Mouse (Mus musculus) intestine, postnatal 0 days (tissue): ENCODE measurements around the gene Lgals2. TPM values are rescaled to one million over a fixed set of nuclear protein-coding genes. Genes with fewer than 3 reads are reported as not detected.

Experiments used
- ATAC-seq: fragments of 200-750 bp; cut with Nextera tagmentation; 2 replicates; pipeline ENCODE4 v1.8.0; 2017; ENCODE audit warnings: mild to moderate bottlenecking, moderate TSS enrichment, moderate library complexity
- H3K27ac ChIP-seq: fragments of 300-500 bp; sonication (generic); 2 replicates; pipeline ENCODE4 v1.5.1; 2014; ENCODE audit warnings: mild to moderate bottlenecking, low read depth, low read length, moderate library complexity
- H3K27me3 ChIP-seq: fragments of 300-500 bp; sonication (generic); replicated peaks from 2 replicates; pipeline ENCODE4 v1.6.1; 2014; ENCODE audit warnings: low read length, mixed read lengths; ENCODE audit not compliant: control insufficient read depth, insufficient read depth
- H3K36me3 ChIP-seq: fragments of 300-500 bp; sonication (generic); 2 replicates; pipeline ENCODE4 v1.6.1; 2014; ENCODE audit warnings: mild to moderate bottlenecking, moderate library complexity; ENCODE audit not compliant: control insufficient read depth, insufficient read depth
- H3K4me1 ChIP-seq: fragments of 300-500 bp; sonication (generic); replicated peaks from 2 replicates; pipeline ENCODE4 v1.6.1; 2014; ENCODE audit warnings: antibody characterized with exemption, low read length, mixed read lengths; ENCODE audit not compliant: control insufficient read depth, insufficient read depth
- H3K4me2 ChIP-seq: fragments of 300-500 bp; sonication (generic); replicated peaks from 2 replicates; pipeline ENCODE4 v1.6.1; 2014; ENCODE audit warnings: low read depth, mild to moderate bottlenecking, moderate library complexity
- H3K4me3 ChIP-seq: fragments of 300-500 bp; sonication (generic); 2 replicates; pipeline ENCODE4 v1.5.1; 2014; ENCODE audit warnings: low read depth, low read length
- H3K9ac ChIP-seq: fragments of 300-500 bp; sonication (generic); 2 replicates; pipeline ENCODE4 v1.6.1; 2014; ENCODE audit warnings: mild to moderate bottlenecking, low read depth, low read length
- H3K9me3 ChIP-seq: fragments of 300-500 bp; sonication (generic); 2 replicates; pipeline ENCODE4 v1.6.1; 2016; ENCODE audit warnings: mixed run types; ENCODE audit not compliant: control insufficient read depth
- CTCF ChIP-seq: sonication (generic); IDR thresholded peaks from 2 replicates; pipeline ENCODE4 v1.5.1; 2016; ENCODE audit warnings: low read depth, mild to moderate bottlenecking, control low read depth, antibody characterized with exemption, moderate library complexity
- WGBS: fragments of 180-500 bp; shearing (Covaris S2); extraction: QIAGEN DNeasy Blood & Tissue Kit; methylation state at CpG from one replicate; pipeline ENCODE4 v1.1.7; 2014; 5-methylcytosine and 5-hydroxymethylcytosine counted together
- polyA plus RNA-seq: library from polyadenylated mRNA; unstranded; fragments of >200 nt; fragmentation: Nextera tagmentation; extraction: Ambion mirVana; gene quantifications from 2 replicates; pipeline ENCODE4 v1.2.1, GENCODE M21; 2015

Gene Lgals2
- polyA plus RNA-seq, 1 experiment from 2014 or later = 787 TPM

DNA sequence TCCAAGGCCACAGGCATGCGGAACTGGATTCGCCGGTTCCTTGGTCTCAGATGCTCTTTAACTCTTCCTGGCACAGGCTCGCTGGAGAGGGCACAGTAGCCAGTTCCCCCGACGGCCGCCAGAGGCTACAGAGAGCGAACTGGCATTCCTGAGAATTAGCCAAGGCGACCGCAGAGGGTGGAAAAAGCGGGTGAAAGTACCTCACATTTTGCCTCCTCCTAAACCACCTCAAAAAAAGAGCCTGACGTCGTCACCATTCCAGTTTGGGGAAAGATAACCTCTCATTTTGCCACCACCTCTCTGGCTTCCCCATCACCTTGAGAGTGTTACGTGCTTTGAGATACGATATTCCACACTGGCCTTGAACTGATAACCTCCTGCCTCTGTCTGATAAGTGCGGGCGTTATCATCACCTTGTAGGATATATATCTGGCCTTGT is 20.9 kb upstream of the Lgals2 start:
- WGBS = 3% methylated on average over 17 of the region's 17 CpGs
- peak overlapping the region; percentile 84 for H3K4me2 ChIP-seq
- peak; percentile 88 for TF ChIP-seq CTCF
- H3K36me3 ChIP-seq = peaks cover 19% of the 10 kb centered on the region
- H3K4me1 ChIP-seq = peaks cover 7% of the 10 kb centered on the region; the same call in 1 of the 2 replicates
- H3K9me3 ChIP-seq = no peaks in the 10 kb centered on the region
- peak; percentile 43 for ATAC-seq
- peak overlapping the region; percentile 90 for H3K4me3 ChIP-seq
- peak overlapping the region; percentile 99 for H3K27ac ChIP-seq
- H3K9ac ChIP-seq = 0 out of 2 replicates have a peak overlapping the region, but pooled peaks have one; percentile 90
- no peaks in the 10 kb centered on the region for H3K27me3 ChIP-seq

- Histone ChIP-seq H3K4me3 (no peak overlapping the region), H3K9ac (no peak overlapping the region), H3K36me3 (peaks cover 11% of the 10 kb centered on the region; the same call in 1 of the 2 replicates), H3K27ac (no peak overlapping the region), H3K4me1 (peaks cover 7% of the 10 kb centered on the region; the same call in 1 of the 2 replicates), H3K27me3 (no peaks in the 10 kb centered on the region), H3K4me2 (peak overlapping the region; percentile 84; the same call in 1 of the 2 replicates), H3K9me3 (no peaks in the 10 kb centered on the region)
- no peak for ATAC-seq
- WGBS = 57% methylated on average over 5 of the region's 5 CpGs
- TF ChIP-seq CTCF = no peak
These were observed 20.2 kb upstream of the Lgals2 start for GRCm38 (mm10) chr15:78875537-78875936.

DNA sequence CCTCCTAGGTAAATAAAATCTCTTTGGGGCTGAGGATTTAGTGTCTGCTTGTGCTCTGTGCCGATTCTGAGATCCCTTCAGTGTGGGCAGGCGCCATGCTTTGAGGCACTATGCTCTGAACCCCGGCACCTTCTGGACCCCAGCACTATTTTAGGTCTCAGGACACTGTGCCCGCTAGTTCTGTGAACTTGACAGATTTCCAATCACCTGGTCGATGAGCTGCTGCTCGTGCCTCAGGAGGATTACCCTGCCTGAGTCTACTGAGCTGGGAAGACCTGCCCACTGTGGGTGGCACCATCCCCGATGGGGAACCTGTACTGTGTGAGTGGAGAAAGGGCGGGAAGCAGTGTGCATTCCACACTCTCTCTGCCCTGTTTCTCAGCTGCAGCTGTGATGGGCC is 19.7 kb upstream of the Lgals2 start:
- Histone ChIP-seq H3K9ac (no peak overlapping the region), H3K4me1 (peaks cover 7% of the 10 kb centered on the region; the same call in 1 of the 2 replicates), H3K27ac (no peak overlapping the region), H3K4me3 (no peak overlapping the region), H3K27me3 (no peaks in the 10 kb centered on the region), H3K36me3 (0 out of 2 replicates have a peak, but pooled peaks cover 9% of the 10 kb centered on the region), H3K4me2 (no peak overlapping the region), H3K9me3 (no peaks in the 10 kb centered on the region)
- no peak for TF ChIP-seq CTCF
- WGBS = 67% methylated on average over 8 of the region's 8 CpGs
- ATAC-seq = no peak

- Histone ChIP-seq H3K4me2 (no peak overlapping the region), H3K4me1 (no peaks in the 10 kb centered on the region), H3K9me3 (no peaks in the 10 kb centered on the region), H3K4me3 (no peak overlapping the region), H3K27me3 (no peaks in the 10 kb centered on the region), H3K27ac (no peak overlapping the region), H3K36me3 (no peaks in the 10 kb centered on the region), H3K9ac (no peak overlapping the region)
- ATAC-seq = no peak
- TF ChIP-seq CTCF = peak; percentile 21; the same call in 1 of the 2 replicates
- 60% methylated on average over 13 of the region's 13 CpGs for WGBS
These were observed 18.6 kb upstream of the Lgals2 start for GRCm38 (mm10) chr15:78873803-78874435.

GRCm38 (mm10) chr15:78872021-78872608 is 16.8 kb upstream of the Lgals2 start:
- Histone ChIP-seq H3K27me3 (no peaks in the 10 kb centered on the region), H3K9ac (no peak overlapping the region), H3K36me3 (no peaks in the 10 kb centered on the region), H3K27ac (no peak overlapping the region), H3K4me2 (no peak overlapping the region), H3K4me1 (no peaks in the 10 kb centered on the region), H3K4me3 (no peak overlapping the region), H3K9me3 (no peaks in the 10 kb centered on the region)
- no peak for ATAC-seq
- WGBS = 41% methylated on average over 5 of the region's 5 CpGs
- TF ChIP-seq CTCF = peak; percentile 40

DNA sequence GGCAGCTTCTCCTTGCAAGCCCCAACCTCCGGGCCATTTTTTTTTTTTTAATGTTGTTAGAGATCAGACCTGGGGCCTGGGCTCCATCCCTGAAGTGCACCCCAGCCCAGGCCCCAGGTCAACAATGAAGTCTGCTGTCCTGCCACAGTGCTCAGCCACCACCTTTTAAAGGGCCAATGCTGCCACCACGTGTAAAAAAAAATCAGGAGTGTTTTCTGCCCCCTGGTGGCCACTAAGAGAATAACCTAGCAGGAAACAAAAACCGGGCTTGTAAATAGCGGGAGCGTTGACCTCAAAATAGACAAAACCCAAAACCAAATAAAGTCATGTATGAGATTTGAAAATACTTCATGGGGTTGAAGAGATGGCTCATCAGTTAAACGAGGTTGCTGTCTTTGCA is 14.4 kb upstream of the Lgals2 start:
- 29% methylated on average over 6 of the region's 6 CpGs for whole genome bisulfite sequencing
- no peak overlapping the region for H3K27ac ChIP-seq
- no peak overlapping the region for H3K4me3 ChIP-seq
- H3K4me1 ChIP-seq = no peaks in the 10 kb centered on the region
- no peak for ATAC-seq
- TF ChIP-seq CTCF = peak; percentile 83
- H3K36me3 ChIP-seq = no peaks in the 10 kb centered on the region
- H3K27me3 ChIP-seq = no peaks in the 10 kb centered on the region
- no peak overlapping the region for H3K4me2 ChIP-seq
- no peaks in the 10 kb centered on the region for H3K9me3 ChIP-seq
- no peak overlapping the region for H3K9ac ChIP-seq
